Mouse (Mus musculus): ENCODE results near the gene Rab36. TPM values are rescaled to one million over a fixed set of nuclear protein-coding genes. Genes with fewer than 3 reads are reported as not detected.

Rab36 gene
- polyA plus RNA-seq, 1 experiment from 2014 or later, result 11.7 TPM

Other genes starting within 250 kb of the Rab36 start
- gene Gnaz, start 69.9 kb upstream of the Rab36 start, polyA plus RNA-seq (2015; fragmentation: Nextera tagmentation; extraction: Ambion mirVana), result 3.5 and 4.1 TPM in 2 replicates
- gene Rsph14, start 4.5 kb upstream of the Rab36 start, polyA plus RNA-seq (2015; fragmentation: Nextera tagmentation; extraction: Ambion mirVana), result 0.23 TPM in 1 of 2 replicates, not detected in the other
- gene Bcr, start 23.5 kb downstream of the Rab36 start, polyA plus RNA-seq (2015; fragmentation: Nextera tagmentation; extraction: Ambion mirVana), result 9.5 and 10.6 TPM in 2 replicates
- 37.3 and 41.1 TPM in 2 replicates for gene Specc1l, start 175.0 kb downstream of the Rab36 start, polyA plus RNA-seq (2015; fragmentation: Nextera tagmentation; extraction: Ambion mirVana)

All from embryonic facial prominence, embryonic 13.5 days (tissue).